Mouse (Mus musculus): ENCODE results near the gene Camk2g.

Gene Camk2g

DNA sequence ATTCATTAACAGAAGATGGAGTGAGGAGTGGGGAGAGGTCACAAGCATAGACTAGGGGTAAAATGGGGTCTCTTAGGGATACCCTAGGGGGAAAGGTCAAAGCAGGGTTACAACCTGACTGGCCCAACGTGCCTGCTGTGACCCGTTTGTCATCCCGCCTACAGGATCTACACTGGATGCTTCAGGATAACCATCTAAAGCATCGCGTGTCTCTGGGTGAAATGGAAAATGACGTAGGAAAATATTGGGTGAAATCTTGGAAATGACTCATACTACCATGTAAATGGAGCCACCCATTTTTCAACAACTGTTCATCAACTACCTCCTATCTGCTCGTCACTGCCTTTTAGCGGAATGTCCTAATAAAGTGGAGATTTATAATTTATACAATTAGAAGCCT lies 2.3 kb upstream of the Camk2g start:
- DNase-seq (ENCODE audit: low read depth, low spot score): no peak

GRCm38 (mm10) chr14:20795423-20796152 lies 1.7 kb upstream of the Camk2g start:
- Histone ChIP-seq H3K27me3 (ENCODE audit: control insufficient read depth, insufficient read depth, low read length, poor library complexity, severe bottlenecking) (no peaks in the 10 kb centered on the region), H3K36me3 (ENCODE audit: control insufficient read depth, insufficient read depth, low read length, poor library complexity, severe bottlenecking) (no peaks in the 10 kb centered on the region)
- DNase-seq (ENCODE audit: low read depth, low spot score): no peak

More for the DNA sequence above, 2.3 kb upstream of the Camk2g start:
- Histone ChIP-seq H3K36me3 (ENCODE audit: control insufficient read depth, insufficient read depth, low read length, poor library complexity, severe bottlenecking) (no peaks in the 10 kb centered on the region), H3K27me3 (ENCODE audit: control insufficient read depth, insufficient read depth, low read length, poor library complexity, severe bottlenecking) (no peaks in the 10 kb centered on the region)

DNA sequence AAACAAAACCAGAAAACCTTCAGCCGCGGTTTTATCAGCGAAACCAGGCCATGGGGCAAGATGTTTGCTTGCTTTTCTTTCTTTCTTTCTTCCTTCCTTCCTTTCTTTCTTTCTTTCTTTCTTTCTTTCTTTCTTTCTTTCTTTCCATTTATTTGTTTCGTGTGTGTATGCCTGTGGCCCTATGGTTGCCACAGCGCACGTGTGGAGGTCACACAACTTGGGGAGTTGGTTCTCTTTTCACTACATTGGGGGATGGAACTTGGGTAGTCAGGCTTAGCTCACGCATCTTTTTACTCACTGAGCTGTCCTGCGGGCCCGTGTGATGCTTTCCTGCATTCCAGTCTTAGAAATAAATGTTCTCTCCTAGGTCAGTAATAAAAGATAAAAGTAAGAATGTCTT lies 701 bp upstream of the Camk2g start:
- peak; percentile 20 for DNase-seq (ENCODE audit: low read depth, low spot score)
- Histone ChIP-seq H3K27me3 (ENCODE audit: control insufficient read depth, insufficient read depth, low read length, poor library complexity, severe bottlenecking) (no peaks in the 10 kb centered on the region), H3K36me3 (ENCODE audit: control insufficient read depth, insufficient read depth, low read length, poor library complexity, severe bottlenecking) (no peaks in the 10 kb centered on the region)

DNA sequence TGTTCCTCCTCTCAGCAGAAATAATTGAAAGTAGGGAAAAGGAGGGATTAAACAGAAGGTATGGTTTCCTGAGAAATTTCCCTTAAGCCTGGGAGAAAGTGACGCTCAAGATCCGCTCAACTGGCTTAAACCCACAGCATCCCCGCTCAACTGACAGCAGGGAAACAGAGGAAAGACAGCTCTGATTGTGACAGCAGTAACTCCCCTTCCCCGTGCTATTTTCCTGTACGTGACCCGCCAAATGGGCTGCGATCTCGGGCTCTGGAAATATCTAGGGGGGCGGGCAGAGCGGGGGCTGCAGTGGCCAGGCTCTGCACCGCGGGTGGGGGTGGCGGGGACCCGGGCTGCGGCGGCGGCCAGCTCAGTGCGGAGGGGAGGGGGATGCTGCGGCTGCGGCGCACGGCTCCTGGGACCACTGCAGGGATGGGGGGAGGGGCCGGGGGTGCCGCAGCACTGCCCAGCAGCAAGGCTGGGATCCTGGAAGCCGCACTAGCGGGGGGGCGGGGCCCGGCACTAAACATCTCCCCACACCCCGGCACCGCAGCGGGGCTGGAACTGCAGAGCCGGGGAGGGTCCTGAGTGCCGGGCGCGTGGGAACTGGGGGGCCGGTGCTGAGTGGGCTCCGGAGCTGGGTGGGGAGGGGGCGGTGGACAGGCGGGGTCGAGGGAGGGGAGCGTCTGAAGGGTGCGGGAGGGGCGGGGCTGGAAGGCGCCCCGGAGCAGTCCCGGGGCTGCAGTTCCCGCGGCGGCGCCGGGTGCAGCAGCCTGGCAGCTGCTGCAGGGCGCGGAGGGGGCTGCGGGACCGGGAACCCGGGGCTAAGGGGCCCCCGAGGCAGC lies 748 bp downstream of the Camk2g start:
- Histone ChIP-seq H3K27me3 (ENCODE audit: control insufficient read depth, insufficient read depth, low read length, poor library complexity, severe bottlenecking) (no peaks in the 10 kb centered on the region), H3K36me3 (ENCODE audit: control insufficient read depth, insufficient read depth, low read length, poor library complexity, severe bottlenecking) (no peaks in the 10 kb centered on the region)
- DNase-seq (ENCODE audit: low read depth, low spot score): peak; percentile 23

GRCm38 (mm10) chr14:20792243-20792921 lies 1.5 kb downstream of the Camk2g start:
- no peak for DNase-seq (ENCODE audit: low read depth, low spot score)
- no peaks in the 10 kb centered on the region for H3K27me3 ChIP-seq (ENCODE audit: control insufficient read depth, insufficient read depth, low read length, poor library complexity, severe bottlenecking)
- no peaks in the 10 kb centered on the region for H3K36me3 ChIP-seq (ENCODE audit: control insufficient read depth, insufficient read depth, low read length, poor library complexity, severe bottlenecking)

DNA sequence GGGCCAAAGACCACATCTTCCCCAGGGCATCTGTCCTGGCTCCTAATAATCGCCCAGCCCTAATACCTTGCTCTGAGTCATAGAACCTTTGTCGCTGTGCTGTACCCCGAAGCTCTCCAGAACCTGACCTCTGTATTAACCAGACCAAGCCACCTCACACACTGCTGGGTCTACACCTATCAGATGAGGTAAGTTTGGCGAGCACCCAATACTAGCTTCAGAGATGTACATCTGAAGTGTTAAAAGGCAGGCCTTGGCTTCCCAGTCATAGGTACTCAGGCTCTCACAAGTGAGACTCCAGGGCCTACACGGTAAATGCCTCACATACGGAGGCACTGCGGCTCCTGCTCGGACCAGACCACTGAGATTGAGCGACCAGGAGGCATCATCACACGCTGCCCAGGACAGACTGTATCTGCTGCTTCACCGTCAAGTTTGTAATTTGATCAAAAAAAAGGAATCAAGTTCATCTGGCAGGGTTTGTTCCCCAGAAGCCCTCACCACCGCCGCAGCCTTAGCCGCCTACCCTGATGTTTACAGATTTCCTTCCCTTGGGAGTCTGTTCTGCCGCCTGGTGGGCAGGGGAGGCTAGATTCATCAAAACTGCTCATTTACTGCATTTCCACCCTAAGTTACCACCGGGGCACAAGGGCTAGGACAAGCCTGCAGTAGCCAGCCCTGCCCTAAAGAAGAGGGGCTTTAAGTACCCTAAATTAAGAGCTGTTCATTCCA lies 2.2 kb downstream of the Camk2g start:
- H3K36me3 ChIP-seq (ENCODE audit: control insufficient read depth, insufficient read depth, low read length, poor library complexity, severe bottlenecking): no peaks in the 10 kb centered on the region
- peak; percentile 20 for DNase-seq (ENCODE audit: low read depth, low spot score)
- no peaks in the 10 kb centered on the region for H3K27me3 ChIP-seq (ENCODE audit: control insufficient read depth, insufficient read depth, low read length, poor library complexity, severe bottlenecking)

GRCm38 (mm10) chr14:20790996-20791395 lies 2.9 kb downstream of the Camk2g start:
- DNase-seq (ENCODE audit: low read depth, low spot score): no peak
- Histone ChIP-seq H3K36me3 (ENCODE audit: control insufficient read depth, insufficient read depth, low read length, poor library complexity, severe bottlenecking) (no peaks in the 10 kb centered on the region), H3K27me3 (ENCODE audit: control insufficient read depth, insufficient read depth, low read length, poor library complexity, severe bottlenecking) (no peaks in the 10 kb centered on the region)

- Histone ChIP-seq H3K27me3 (ENCODE audit: control insufficient read depth, insufficient read depth, low read length, poor library complexity, severe bottlenecking) (no peaks in the 10 kb centered on the region), H3K36me3 (ENCODE audit: control insufficient read depth, insufficient read depth, low read length, poor library complexity, severe bottlenecking) (no peaks in the 10 kb centered on the region)
- DNase-seq (ENCODE audit: low read depth, low spot score): no peak
Measured at GRCm38 (mm10) chr14:20790445-20790844, 3.4 kb downstream of the Camk2g start.

DNA sequence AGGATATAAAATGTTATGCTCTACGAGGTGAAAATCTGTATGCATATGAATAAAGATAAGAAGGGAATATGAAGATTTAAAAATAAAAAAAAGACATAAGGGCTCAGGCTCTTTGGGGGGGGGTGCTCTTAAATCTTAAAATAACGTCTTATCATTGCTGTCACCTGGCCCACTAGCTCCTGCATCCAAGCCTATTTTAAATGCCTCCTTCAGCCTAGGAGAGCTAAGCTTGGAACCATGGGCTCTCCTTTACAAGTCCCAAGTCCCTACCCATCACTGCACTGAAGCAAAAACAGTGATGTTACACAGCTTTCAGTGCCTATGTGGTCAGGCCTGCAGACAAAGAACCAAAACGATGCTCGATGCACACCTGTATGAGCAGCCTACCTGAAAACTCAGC lies 4.3 kb downstream of the Camk2g start:
- no peaks in the 10 kb centered on the region for H3K36me3 ChIP-seq (ENCODE audit: control insufficient read depth, insufficient read depth, low read length, poor library complexity, severe bottlenecking)
- no peak for DNase-seq (ENCODE audit: low read depth, low spot score)

GRCm38 (mm10) chr14:20788151-20788550 lies 5.7 kb downstream of the Camk2g start:
- Histone ChIP-seq H3K27me3 (ENCODE audit: control insufficient read depth, insufficient read depth, low read length, poor library complexity, severe bottlenecking) (no peaks in the 10 kb centered on the region), H3K36me3 (ENCODE audit: control insufficient read depth, insufficient read depth, low read length, poor library complexity, severe bottlenecking) (no peaks in the 10 kb centered on the region)
- DNase-seq (ENCODE audit: low read depth, low spot score): no peak

More for the DNA sequence above, 4.3 kb downstream of the Camk2g start:
- no peaks in the 10 kb centered on the region for H3K27me3 ChIP-seq (ENCODE audit: control insufficient read depth, insufficient read depth, low read length, poor library complexity, severe bottlenecking)

- Histone ChIP-seq H3K36me3 (ENCODE audit: control insufficient read depth, insufficient read depth, low read length, poor library complexity, severe bottlenecking) (no peaks in the 10 kb centered on the region), H3K27me3 (ENCODE audit: control insufficient read depth, insufficient read depth, low read length, poor library complexity, severe bottlenecking) (no peaks in the 10 kb centered on the region)
- DNase-seq (ENCODE audit: low read depth, low spot score): no peak
Measured at GRCm38 (mm10) chr14:20786611-20787015, 7.3 kb downstream of the Camk2g start.

GRCm38 (mm10) chr14:20786020-20786419 lies 7.9 kb downstream of the Camk2g start:
- no peak for DNase-seq (ENCODE audit: low read depth, low spot score)
- Histone ChIP-seq H3K36me3 (ENCODE audit: control insufficient read depth, insufficient read depth, low read length, poor library complexity, severe bottlenecking) (no peaks in the 10 kb centered on the region), H3K27me3 (ENCODE audit: control insufficient read depth, insufficient read depth, low read length, poor library complexity, severe bottlenecking) (no peaks in the 10 kb centered on the region)

DNA sequence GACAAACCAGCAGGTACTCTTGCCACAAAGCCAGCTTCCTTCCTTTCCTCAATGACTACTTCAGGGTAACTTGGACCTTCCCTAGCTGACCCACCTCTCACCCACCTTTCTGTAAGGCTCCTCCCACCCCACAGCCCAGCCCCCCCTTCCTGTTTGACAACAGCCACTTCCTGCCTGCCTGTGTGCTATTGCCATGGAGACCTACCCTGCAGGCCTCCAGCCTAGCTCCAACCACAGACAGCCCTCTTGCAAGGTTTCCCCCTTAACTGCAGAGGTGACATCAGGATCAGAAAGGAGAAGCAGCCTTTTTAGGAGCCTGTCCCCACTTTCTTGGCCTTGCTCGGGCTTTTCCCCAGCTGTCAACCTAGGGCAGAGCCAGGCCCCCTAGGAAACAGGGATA lies 8.7 kb downstream of the Camk2g start:
- peak; percentile 80 for DNase-seq (ENCODE audit: low read depth, low spot score)
- H3K36me3 ChIP-seq (ENCODE audit: control insufficient read depth, insufficient read depth, low read length, poor library complexity, severe bottlenecking): no peaks in the 10 kb centered on the region
- H3K27me3 ChIP-seq (ENCODE audit: control insufficient read depth, insufficient read depth, low read length, poor library complexity, severe bottlenecking): no peaks in the 10 kb centered on the region

DNA sequence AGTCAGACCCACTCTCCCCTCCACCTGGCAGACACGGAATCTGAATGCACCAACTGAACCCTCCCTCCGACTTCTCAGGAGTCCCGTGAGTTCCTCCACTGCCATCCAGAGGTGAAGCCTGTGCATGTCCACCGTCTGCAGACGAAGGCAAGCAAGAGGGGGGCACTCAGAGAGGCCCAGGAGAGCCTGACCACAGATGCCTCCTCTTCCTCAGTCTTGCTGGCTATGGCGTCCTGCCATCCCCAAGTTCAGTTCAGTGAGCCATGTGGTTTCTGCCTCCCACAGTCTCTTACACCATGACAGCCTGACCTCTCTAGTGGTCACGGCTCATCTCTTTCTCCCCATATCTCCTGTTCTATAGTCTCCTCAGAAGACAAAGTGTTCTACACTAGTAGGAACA lies 9.2 kb downstream of the Camk2g start:
- no peaks in the 10 kb centered on the region for H3K27me3 ChIP-seq (ENCODE audit: control insufficient read depth, insufficient read depth, low read length, poor library complexity, severe bottlenecking)
- H3K36me3 ChIP-seq (ENCODE audit: control insufficient read depth, insufficient read depth, low read length, poor library complexity, severe bottlenecking): no peaks in the 10 kb centered on the region
- peak; percentile 12 for DNase-seq (ENCODE audit: low read depth, low spot score)

Data from splenic B cell, adult 2 months (primary cell).